In the genomic region with DNA sequence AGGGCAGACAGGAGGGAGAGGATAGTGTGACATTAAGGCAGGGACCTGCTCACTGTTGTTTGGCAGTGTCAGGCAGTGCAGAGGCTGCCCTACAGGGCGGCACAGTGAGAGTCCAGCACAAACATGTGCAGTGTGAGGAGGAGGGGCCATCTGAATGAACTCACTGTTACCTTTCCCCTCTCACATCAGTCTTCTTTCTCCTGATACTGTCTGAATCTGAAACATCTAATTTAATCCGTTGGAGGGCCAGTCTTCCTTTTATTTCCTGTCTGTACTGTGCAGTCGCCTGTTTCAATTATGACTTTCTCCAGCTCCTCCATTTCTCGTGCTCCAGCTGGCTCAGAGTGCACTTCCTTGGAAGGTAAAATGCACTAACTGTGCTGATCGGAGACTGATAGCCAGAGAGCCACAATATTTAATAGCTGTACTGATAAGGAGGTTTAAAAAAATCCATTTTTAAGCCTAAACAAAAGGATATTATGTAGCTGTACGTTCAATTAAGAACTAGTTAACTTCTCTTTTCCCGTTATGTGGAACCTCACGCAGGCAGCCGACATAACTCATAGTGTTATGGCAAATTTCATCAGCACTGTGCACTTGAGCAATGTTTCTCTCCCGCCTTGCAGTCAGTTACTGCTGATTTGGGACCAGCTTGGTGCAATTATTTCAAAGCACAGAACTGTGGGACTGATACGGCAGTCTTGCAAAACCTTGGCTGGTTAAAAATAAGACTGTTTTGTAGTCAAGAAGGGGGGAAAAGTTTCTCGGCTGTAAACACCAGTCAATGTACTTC, we compare ENCODE assay signal across 8 mouse cellular contexts.
DNase-seq lines count a peak whose midpoint lies in the region; ATAC-seq and TF ChIP-seq lines count a peak whose summit lies in the region.

No protein-coding gene starts in this region.

- no peak for TF ChIP-seq POLR2A in bone marrow macrophage, adult 2 months (IDR thresholded peaks at IDR 0.05; ENCODE audit: borderline replicate concordance, low read depth, low read length)
- no peak for TF ChIP-seq POLR2A in kidney, adult 2 months (IDR thresholded peaks at IDR 0.05; ENCODE audit: low read depth, low read length)

- no peak overlapping the region for H3K9ac ChIP-seq in heart, embryonic 14.5 days (ENCODE audit: low read length)
- no peak overlapping the region for H3K9ac ChIP-seq in lung, embryonic 15.5 days

- ATAC-seq in heart, embryonic 14.5 days (ENCODE audit: insufficient number of reproducible peaks, insufficient read depth, low FRiP score, low read depth) = no peak
- peak; percentile 49; the same call in 1 of the 2 replicates for ATAC-seq in lung, embryonic 15.5 days (ENCODE audit: borderline replicate concordance, extremely low read depth, low FRiP score, low TSS enrichment)

- H3K36me3 ChIP-seq in heart, embryonic 14.5 days (ENCODE audit: control insufficient read depth, insufficient read depth, low read length) = no peaks in the 10 kb centered on the region
- no peaks in the 10 kb centered on the region for H3K36me3 ChIP-seq in lung, embryonic 15.5 days
- no peaks in the 10 kb centered on the region for H3K36me3 ChIP-seq in kidney, adult 2 months (ENCODE audit: control insufficient read depth, insufficient read depth, low read length)

- peak overlapping the region; percentile 28; the same call in 1 of the 2 replicates for H3K27ac ChIP-seq in bone marrow macrophage, adult 2 months (ENCODE audit: insufficient read depth, low read depth, low read length)
- no peak overlapping the region; a peak in 1 of 4 replicates for H3K27ac ChIP-seq in heart, embryonic 14.5 days (replicated peaks in 1 of 2; ENCODE audit: control insufficient read depth in 1 of 2, insufficient read depth in 1 of 2, low read depth in 2 of 2, low read length in 2 of 2)
- H3K27ac ChIP-seq in lung, embryonic 15.5 days = no peak overlapping the region
- no peak overlapping the region for H3K27ac ChIP-seq in kidney, adult 2 months (ENCODE audit: insufficient read depth, low read depth, low read length)

- WGBS in heart, embryonic 14.5 days = 55% methylated on average over 12 of the region's 12 CpGs
- 26% methylated on average over 12 of the region's 12 CpGs for WGBS in lung, embryonic 15.5 days
- WGBS in kidney, adult 2 months = 50% methylated on average over 12 of the region's 12 CpGs

- TF ChIP-seq CTCF in bone marrow macrophage, adult 2 months (IDR thresholded peaks at IDR 0.05; ENCODE audit: low read depth, low read length) = no peak
- no peak for TF ChIP-seq CTCF in kidney, adult 2 months (conservative IDR thresholded peaks at IDR 0.05; ENCODE audit: insufficient read depth, insufficient read length, low read depth, low read length)

- peak; percentile 32 for DNase-seq in adrenal gland, postnatal 10 days
- DNase-seq in adrenal gland, adult 18-20 months (ENCODE audit: low spot score in 2 of 2) = no peak
- no peak for DNase-seq in cerebellum, postnatal 4 days (ENCODE audit: low spot score in 2 of 2)
- DNase-seq in right cerebral cortex, postnatal 36 days (ENCODE audit: low spot score in 2 of 2) = no peak
- no peak for DNase-seq in kidney, adult 2 months

- no peaks in the 10 kb centered on the region for H3K27me3 ChIP-seq in heart, embryonic 14.5 days (ENCODE audit: control insufficient read depth, insufficient read depth, low read length)
- H3K27me3 ChIP-seq in lung, embryonic 15.5 days = 0 out of 2 replicates have a peak, but pooled peaks cover 5% of the 10 kb centered on the region
- no peaks in the 10 kb centered on the region for H3K27me3 ChIP-seq in kidney, adult 2 months (replicated peaks; ENCODE audit: control insufficient read depth, insufficient read depth, low read length)

- H3K4me3 ChIP-seq in bone marrow macrophage, adult 2 months (ENCODE audit: insufficient read depth, low read length) = peak overlapping the region; percentile 20; the same call in 1 of the 2 replicates
- no peak overlapping the region for H3K4me3 ChIP-seq in heart, embryonic 14.5 days (ENCODE audit: control insufficient read depth in 1 of 2, insufficient read depth in 1 of 2, low read depth in 1 of 2, low read length in 2 of 2)
- no peak overlapping the region for H3K4me3 ChIP-seq in lung, embryonic 15.5 days
- H3K4me3 ChIP-seq in kidney, adult 2 months (ENCODE audit: insufficient read depth, low read depth, low read length) = no peak overlapping the region

- peak overlapping the region; percentile 26 for H3K4me2 ChIP-seq in heart, embryonic 14.5 days (ENCODE audit: low read length)
- peak overlapping the region; percentile 23; the same call in 1 of the 2 replicates for H3K4me2 ChIP-seq in lung, embryonic 15.5 days

- H3K4me1 ChIP-seq in bone marrow macrophage, adult 2 months (ENCODE audit: control insufficient read depth, insufficient read depth, low read length) = peaks cover 10% of the 10 kb centered on the region
- peaks cover 2 to 4% of the 10 kb centered on the region in 2 experiments; a peak in 2 of 4 replicates for H3K4me1 ChIP-seq in heart, embryonic 14.5 days (ENCODE audit: control insufficient read depth in 2 of 2, insufficient read depth in 2 of 2, low read length in 2 of 2)
- H3K4me1 ChIP-seq in lung, embryonic 15.5 days = no peaks in the 10 kb centered on the region
- H3K4me1 ChIP-seq in kidney, adult 2 months (ENCODE audit: control insufficient read depth, insufficient read depth, low read length) = no peaks in the 10 kb centered on the region

- H3K9me3 ChIP-seq in heart, embryonic 14.5 days (ENCODE audit: control insufficient read depth, low read length) = peaks cover 4% of the 10 kb centered on the region; the same call in 1 of the 2 replicates
- no peaks in the 10 kb centered on the region for H3K9me3 ChIP-seq in lung, embryonic 15.5 days
